8 mouse cellular contexts compared by ENCODE assay signal in genomic region chr15:25754342-25754951, GRCm38 (mm10).
DNase-seq lines count a peak whose midpoint lies in the region; ATAC-seq lines count a peak whose summit lies in the region.
"Had no signal": no experiment of that assay in that cellular context is flagged by ENCODE, and none has a peak within 500 bp of the region (broad histone marks: within the 10 kb centered on the region; RNA-seq: fewer than 3 reads in every experiment).

No protein-coding gene starts in this region.

- no peaks in the 10 kb centered on the region for H3K36me3 ChIP-seq in forebrain, embryonic 11.5 days (ENCODE audit: control insufficient read depth, insufficient read depth, low read length)
- H3K36me3 ChIP-seq in midbrain, embryonic 10.5 days, result peaks cover 9% of the 10 kb centered on the region
- H3K36me3 ChIP-seq in kidney, embryonic 16.5 days (ENCODE audit: insufficient read depth, low read length), result peaks cover 19% of the 10 kb centered on the region; the same call in 1 of the 2 replicates

- H3K9me3 ChIP-seq in forebrain, embryonic 11.5 days (ENCODE audit: control insufficient read depth, low read length), result no peaks in the 10 kb centered on the region
- H3K9me3 ChIP-seq in midbrain, embryonic 10.5 days (replicated peaks), result 0 out of 2 replicates have a peak, but pooled peaks cover 5% of the 10 kb centered on the region
- no peaks in the 10 kb centered on the region for H3K9me3 ChIP-seq in kidney, embryonic 16.5 days (ENCODE audit: low read length)

- peak overlapping the region; percentile 61 for H3K4me2 ChIP-seq in forebrain, embryonic 11.5 days (ENCODE audit: low read depth, low read length, severe bottlenecking)
- no peak overlapping the region for H3K4me2 ChIP-seq in kidney, embryonic 16.5 days (replicated peaks; ENCODE audit: low read depth, low read length)
- H3K4me2 ChIP-seq: lung, embryonic 14.5 days had no signal

- ATAC-seq in forebrain, embryonic 11.5 days (replicated peaks; ENCODE audit: low FRiP score), result peak; percentile 83
- ATAC-seq in kidney, embryonic 16.5 days (ENCODE audit: low FRiP score, low TSS enrichment), result no peak

- peak overlapping the region; percentile 97 for H3K27ac ChIP-seq in forebrain, embryonic 11.5 days (ENCODE audit: low read depth, low read length)
- peak overlapping the region; percentile 97 for H3K27ac ChIP-seq in midbrain, embryonic 10.5 days (replicated peaks)
- H3K27ac ChIP-seq in kidney, embryonic 16.5 days (ENCODE audit: low read length), result no peak overlapping the region

- H3K4me1 ChIP-seq in forebrain, embryonic 11.5 days (replicated peaks; ENCODE audit: control insufficient read depth, insufficient read depth, low read length), result peaks cover 29% of the 10 kb centered on the region
- H3K4me1 ChIP-seq in midbrain, embryonic 10.5 days, result peaks cover 96% of the 10 kb centered on the region
- no peaks in the 10 kb centered on the region for H3K4me1 ChIP-seq in kidney, embryonic 16.5 days (ENCODE audit: insufficient read depth, low read length)

- DNase-seq in thymus, postnatal 36 days, result peak; percentile 12 to 30
- DNase-seq in thymus, postnatal 4 days, result no peak
- peak; percentile 78 for DNase-seq in forebrain, embryonic 11.5 days (ENCODE audit: low spot score)
- DNase-seq in midbrain, embryonic 10.5 days (ENCODE audit: low spot score), result peak; percentile 75
- no peak for DNase-seq in MN1 (ENCODE audit: low spot score)
- DNase-seq in ovary, postnatal 36 days (ENCODE audit: low spot score), result no peak
- DNase-seq: lung, embryonic 14.5 days had no signal

- H3K9ac ChIP-seq in forebrain, embryonic 11.5 days (ENCODE audit: low read length), result peak overlapping the region; percentile 78
- H3K9ac ChIP-seq in kidney, embryonic 16.5 days (replicated peaks; ENCODE audit: low read length), result no peak overlapping the region
- H3K9ac ChIP-seq: lung, embryonic 14.5 days had no signal

- WGBS in forebrain, embryonic 11.5 days, result 7% methylated on average over 13 of the region's 13 CpGs
- 14% methylated on average over 13 of the region's 13 CpGs for WGBS in midbrain, embryonic 10.5 days
- 45% methylated on average over 12 of the region's 13 CpGs for WGBS in kidney, embryonic 16.5 days

- H3K27me3 ChIP-seq in forebrain, embryonic 11.5 days (ENCODE audit: control insufficient read depth, insufficient read depth, low read length), result no peaks in the 10 kb centered on the region
- peaks cover 14% of the 10 kb centered on the region; the same call in 1 of the 2 replicates for H3K27me3 ChIP-seq in midbrain, embryonic 10.5 days (ENCODE audit: low read depth, poor library complexity, severe bottlenecking)
- no peaks in the 10 kb centered on the region for H3K27me3 ChIP-seq in kidney, embryonic 16.5 days (ENCODE audit: insufficient read depth, low read length)

- H3K4me3 ChIP-seq in forebrain, embryonic 11.5 days (ENCODE audit: low read depth, low read length), result peak overlapping the region; percentile 38
- H3K4me3 ChIP-seq in midbrain, embryonic 10.5 days, result peak overlapping the region; percentile 64
- no peak overlapping the region for H3K4me3 ChIP-seq in kidney, embryonic 16.5 days (ENCODE audit: low read length)

Comparison
In these comparisons a context has a peak if more than half of its experiments do, and no peak if none do; other contexts are left out.
1. DNase-seq: peak in thymus, postnatal 36 days (2 of 2), forebrain, embryonic 11.5 days (single experiment) and midbrain, embryonic 10.5 days (single experiment); none in thymus, postnatal 4 days (single experiment), MN1 (single experiment) and ovary, postnatal 36 days (single experiment).